Mouse (Mus musculus) T-helper 17 cell (primary cell): ENCODE data around the gene Gper1.

Source experiments
- in situ Hi-C, 2 experiments: fragments of 300-600 bp; cut with MboI, MseI; formaldehyde crosslinking; loops; 1 replicate in 1 of 2; 2 replicates in 1 of 2; pipeline ENCODE4 v1.15.1; 2025; ENCODE audit warnings: high pct_unique_total_duplicates in 2 of 2

Gper1 gene

DNA sequence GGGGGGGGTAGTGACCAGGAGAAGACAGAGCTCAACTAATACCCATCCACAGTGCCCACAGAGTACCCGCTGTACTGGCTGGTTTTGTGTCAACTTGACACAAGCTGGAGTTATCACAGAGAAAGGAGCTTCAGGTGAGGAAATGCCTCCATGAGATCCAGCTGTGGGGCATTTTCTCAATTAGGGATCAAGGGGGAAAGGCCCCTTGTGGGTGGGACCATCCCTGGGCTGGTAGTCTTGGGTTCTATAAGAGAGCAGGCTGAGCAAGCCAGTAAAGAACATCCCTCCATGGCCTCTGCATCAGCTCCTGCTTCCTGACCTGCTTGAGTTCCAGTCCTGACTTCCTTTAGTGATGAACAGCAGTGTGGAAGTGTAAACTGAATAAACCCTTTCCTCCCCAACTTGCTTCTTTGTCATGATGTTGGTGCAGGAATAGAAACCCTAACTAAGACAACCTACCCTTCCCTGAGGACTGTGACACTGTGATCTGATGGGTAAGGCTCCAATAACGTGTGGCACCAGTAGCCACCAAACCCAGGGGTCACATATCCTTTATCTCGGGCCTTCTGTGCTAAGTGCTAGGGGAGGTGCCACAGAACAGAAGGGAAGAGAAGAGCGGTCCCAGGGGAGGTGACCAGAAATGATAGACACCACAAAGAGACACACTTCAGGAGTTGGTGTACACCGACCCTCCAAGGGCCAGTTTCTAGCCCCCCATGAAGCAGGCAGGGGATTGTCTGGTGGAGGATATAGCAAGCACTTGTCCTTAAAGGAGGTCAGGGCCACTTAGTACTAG is 32.4 kb upstream of the Gper1 start:
- in situ Hi-C loops = loop anchor here in 1 of 2 experiments (10.0 kb wide), 1 partner anchor 1434 kb away; no protein-coding TSS in a partner anchor

- in situ Hi-C loops = loop anchor here in 1 of 2 experiments (10.0 kb wide), 1 partner anchor 1433 kb away; no protein-coding TSS in a partner anchor
Observed at GRCm38 (mm10) chr5:139391309-139391990, 31.5 kb upstream of the Gper1 start.

DNA sequence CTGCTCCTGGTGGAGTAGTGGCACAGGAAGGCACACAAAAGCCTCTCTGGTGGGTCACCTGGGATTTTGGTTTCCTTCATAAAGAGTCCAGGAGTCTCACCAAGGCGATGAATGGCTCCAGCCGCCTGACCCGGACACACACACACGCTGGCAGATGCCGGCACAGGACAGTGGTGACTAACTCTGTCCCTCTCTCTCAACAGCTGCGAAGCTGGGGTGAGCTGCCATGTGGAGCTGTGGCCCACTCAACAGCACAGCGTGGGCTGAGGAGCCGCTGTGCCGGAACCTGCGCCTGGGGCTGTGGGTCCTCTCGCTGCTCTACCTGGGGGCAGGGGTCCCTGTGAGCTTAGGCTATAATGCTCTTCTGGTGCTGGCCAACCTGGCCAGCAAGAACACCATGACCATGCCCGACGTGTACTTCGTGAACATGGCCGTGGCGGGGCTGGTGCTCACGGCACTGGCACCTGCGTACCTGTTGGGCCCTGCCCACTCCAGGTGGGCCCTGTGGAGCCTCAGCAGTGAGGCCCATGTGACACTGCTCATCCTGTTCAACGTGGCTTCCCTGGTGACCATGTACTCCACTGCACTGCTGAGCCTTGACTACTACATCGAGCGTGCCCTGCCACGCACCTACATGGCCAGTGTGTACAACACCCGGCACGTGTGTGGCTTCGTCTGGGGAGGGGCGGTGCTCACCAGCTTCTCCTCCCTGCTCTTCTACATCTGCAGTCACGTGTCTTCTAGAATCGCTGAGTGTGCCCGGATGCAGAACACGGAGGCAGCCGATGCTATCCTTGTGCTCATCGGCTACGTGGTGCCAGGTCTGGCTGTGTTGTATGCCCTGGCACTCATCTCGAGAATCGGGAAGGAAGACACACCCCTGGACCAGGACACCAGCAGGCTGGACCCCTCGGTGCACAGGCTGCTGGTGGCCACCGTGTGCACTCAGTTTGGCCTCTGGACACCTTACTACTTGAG is 30.4 kb upstream of the Gper1 start:
- in situ Hi-C loops = loop anchor here in 1 of 2 experiments (10.0 kb wide), 1 partner anchor 1432 kb away; no protein-coding TSS in a partner anchor

DNA sequence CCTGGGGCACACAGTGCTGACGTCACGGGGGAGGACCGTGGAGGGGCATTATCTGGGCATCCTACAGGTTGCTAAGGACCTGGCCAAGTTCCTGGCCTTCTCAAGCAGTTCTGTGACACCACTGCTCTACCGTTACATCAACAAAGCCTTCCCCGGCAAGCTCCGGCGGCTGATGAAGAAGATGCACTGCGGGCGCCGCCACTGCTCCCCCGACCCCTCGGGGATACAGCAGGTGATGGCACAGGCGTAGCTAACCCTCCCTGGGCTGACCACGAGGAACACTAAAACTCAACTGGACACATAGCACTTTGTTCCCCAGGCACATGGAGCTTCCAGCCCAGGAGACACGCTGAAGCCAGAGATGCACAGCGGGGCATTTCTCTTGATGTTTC is 29.8 kb upstream of the Gper1 start:
- in situ Hi-C loops = loop anchor here in 1 of 2 experiments (10.0 kb wide), 1 partner anchor 1432 kb away; no protein-coding TSS in a partner anchor

GRCm38 (mm10) chr5:139394399-139394798 is 28.6 kb upstream of the Gper1 start:
- in situ Hi-C loops = loop anchor here in 1 of 2 experiments (10.0 kb wide), 1 partner anchor 1430 kb away; no protein-coding TSS in a partner anchor

- in situ Hi-C loops = loop anchor here in 1 of 2 experiments (10.0 kb wide), 1 partner anchor 1429 kb away; no protein-coding TSS in a partner anchor
Observed at GRCm38 (mm10) chr5:139395528-139395927, 27.4 kb upstream of the Gper1 start.

GRCm38 (mm10) chr5:139397359-139397916 is 25.5 kb upstream of the Gper1 start:
- in situ Hi-C loops = loop anchor here in 1 of 2 experiments (10.0 kb wide), 1 partner anchor 1427 kb away; no protein-coding TSS in a partner anchor

DNA sequence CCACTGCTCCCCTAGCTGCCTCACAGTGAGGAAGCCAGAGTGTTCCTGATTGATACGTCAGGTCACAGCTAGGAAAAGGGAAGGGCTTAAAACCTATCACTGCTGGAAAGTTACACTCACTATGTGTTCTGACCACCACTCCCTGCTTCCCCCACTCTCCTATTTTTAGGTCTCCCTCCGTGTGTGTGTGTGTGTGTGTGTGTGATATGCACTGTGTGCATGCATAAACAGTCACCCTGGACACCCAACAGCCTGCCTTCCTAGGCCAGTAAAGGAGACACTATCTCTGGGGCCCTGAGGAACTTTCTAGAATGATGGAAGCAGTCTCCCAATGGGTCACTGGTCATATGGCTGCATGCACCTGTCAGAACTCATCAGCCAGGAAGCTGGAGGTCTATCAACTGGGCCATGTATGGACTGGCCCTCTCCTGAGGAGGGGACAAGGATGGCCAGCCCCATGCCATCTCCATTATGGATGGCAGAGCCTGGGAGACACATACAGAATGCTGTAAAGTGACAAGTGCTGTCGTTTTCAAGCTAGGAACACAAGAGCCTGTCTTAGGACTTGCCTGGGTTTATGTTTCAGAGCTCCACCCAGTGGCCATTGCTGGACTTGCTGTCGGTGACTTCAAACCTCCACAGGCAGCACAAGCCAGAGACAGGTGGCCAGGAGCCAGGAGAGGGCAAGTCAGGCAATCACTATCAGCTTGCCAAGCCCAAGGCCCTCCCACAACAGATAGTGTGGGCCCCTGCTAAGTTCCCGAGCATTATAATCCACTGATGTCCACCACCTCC is 24.8 kb upstream of the Gper1 start:
- in situ Hi-C loops = loop anchor here in 1 of 2 experiments (10.0 kb wide), 1 partner anchor 1427 kb away; no protein-coding TSS in a partner anchor

DNA sequence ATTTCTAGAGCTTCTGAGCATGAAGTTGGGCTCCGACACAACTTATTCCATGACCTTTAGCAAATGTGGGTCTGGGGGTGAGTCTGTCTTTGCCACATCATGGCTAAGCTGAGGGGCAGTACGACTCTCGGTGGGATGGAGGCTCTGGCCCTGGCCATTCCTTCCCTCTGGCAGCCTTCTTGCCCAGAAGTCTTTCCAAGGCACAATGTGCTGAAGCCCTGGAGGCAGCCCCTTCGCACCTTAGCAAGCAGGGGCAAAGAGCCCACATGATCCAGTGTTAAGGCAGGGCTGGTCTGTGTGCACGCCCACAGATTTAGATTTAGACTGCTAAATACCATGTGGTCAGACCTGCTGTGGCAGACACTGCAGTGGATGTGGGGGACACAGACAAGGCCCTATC is 24.2 kb upstream of the Gper1 start:
- in situ Hi-C loops = loop anchor here in 1 of 2 experiments (10.0 kb wide), 1 partner anchor 1426 kb away; no protein-coding TSS in a partner anchor

DNA sequence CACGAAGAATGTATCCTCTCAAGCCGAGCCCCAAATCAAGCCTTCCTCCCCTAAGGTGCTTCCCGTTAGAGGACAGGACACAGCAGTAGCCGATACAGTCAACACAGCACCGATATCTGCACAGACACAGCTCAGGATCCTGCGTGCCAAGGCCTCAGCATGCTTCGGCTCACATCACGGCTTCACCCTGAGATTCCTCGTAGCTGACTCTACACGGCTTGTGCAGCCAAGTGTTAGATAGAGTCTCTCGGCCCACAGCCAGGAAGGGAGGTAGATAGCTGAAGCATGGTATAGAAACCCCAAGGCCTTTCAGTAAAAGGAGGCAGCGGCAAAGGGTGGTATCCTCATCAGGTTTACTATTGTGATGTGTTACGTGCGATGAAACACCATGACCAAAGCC is 23.0 kb upstream of the Gper1 start:
- in situ Hi-C loops = loop anchor here in 1 of 2 experiments (10.0 kb wide), 1 partner anchor 1425 kb away; no protein-coding TSS in a partner anchor

DNA sequence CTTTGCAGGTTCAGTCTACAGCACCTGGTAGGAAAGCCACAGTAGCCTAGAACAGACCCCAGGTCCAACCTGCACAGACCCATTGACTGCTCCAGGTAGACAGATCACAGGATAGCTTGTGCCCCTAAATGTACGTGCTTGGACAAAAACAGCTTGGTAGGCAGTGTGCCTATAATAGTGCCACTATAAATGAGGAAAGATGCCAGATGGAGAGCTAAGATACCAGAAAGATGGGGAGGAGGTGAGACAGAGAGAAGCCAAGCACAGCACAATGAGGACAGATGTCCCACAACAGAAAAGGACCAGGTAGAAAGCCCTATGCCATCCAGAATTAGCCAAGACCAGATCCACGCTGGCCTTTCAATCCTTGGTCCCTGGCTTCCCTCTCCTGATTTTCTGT is 20.8 kb upstream of the Gper1 start:
- in situ Hi-C loops = no loop called here

DNA sequence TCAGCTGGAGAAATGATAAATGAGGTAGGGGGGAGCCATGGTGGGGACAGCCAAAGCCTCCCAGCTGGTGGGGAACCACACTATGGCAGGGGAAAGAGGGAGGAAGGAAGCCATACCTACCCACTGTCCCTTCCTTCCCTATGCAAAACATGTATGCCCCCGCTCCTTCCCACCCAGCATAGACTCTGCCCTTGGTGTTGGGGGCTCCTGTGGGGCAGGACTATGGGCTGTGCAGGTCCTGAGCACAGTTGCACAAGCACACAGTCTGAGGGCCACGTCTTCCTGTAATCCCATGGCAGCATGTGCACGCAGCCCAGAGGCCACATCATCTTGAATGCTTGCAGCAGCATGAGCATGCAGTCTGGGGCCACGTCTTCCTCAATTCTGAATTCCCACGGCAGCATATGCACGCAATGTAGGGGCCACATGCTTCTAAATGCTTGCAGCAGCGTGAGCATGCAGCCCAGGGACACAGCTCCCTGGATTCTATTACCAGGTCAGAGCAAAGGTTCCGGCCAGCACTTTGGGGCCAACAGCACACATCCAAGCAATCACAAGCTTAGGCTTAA is 19.2 kb upstream of the Gper1 start:
- in situ Hi-C loops = no loop called here

DNA sequence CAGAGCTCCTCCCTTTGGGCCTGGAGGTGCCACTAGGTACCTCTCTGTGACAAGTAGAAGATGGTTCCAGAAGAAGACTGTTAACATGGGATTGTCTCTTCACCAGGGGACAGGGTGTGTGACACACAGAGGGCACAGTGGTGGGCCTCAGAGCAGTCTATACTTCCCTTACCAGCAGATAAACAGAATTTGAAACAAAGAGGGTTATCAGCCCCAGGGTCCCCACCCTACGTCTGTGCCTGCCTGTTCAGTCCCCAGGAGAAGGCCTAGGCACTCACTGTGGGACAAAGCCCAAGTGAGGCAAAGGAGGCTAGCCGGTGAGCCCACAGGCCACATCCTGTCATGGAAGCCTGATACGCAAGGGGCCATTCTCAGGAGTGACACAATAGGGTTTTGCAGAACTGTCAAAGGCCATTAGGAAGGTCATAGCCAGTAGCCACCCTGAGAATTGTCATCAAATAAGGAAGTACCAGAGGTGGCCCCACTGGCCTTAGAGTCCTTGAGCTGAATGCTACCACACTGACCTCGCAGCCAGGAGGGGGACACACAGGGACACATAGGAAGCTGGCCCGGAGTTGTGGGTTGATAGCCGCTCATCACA is 18.1 kb upstream of the Gper1 start, which contains the start of gene C130050O18Rik:
TSS of gene C130050O18Rik (plus strand) at position 480 of the 601 bp plus-strand sequence.
- in situ Hi-C loops = no loop called here

DNA sequence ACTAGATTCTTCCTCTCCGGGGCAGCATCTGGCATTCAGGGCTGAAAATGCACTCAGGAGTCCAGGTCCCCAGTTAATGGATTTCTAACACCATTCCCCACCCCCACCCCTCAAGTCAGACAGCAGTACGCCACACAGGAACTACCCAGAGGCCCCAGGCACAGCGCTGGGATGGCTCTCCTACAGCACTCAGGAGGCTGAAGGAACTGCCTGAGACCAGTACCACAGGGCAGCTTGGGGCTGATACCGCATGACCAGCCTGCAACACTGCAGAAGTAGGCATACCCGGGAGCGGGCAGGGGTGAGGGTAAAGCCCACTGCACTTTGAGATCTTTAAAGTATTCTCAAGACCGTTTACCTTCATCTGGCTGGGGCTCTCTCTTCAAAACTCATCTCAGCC is 17.5 kb upstream of the Gper1 start:
- in situ Hi-C loops = no loop called here

DNA sequence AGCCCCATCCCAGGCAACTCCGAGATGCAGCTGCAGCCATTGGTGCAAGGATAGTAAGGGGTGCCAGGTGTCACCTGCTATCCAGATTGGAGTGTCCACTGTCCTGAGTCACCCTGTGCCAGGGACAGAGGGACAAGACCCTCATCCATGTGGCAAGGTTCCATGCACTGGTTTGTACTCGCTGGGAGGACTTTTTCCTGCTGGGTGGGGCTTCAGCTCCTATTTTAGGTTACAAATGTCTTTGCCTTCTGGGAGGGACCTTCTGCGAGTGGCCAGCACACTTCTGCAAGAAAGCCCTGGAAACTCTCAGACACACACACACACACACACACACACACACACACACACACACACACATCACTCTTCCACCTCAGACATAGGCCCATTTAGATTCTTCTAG is 17.0 kb upstream of the Gper1 start:
- in situ Hi-C loops = no loop called here

DNA sequence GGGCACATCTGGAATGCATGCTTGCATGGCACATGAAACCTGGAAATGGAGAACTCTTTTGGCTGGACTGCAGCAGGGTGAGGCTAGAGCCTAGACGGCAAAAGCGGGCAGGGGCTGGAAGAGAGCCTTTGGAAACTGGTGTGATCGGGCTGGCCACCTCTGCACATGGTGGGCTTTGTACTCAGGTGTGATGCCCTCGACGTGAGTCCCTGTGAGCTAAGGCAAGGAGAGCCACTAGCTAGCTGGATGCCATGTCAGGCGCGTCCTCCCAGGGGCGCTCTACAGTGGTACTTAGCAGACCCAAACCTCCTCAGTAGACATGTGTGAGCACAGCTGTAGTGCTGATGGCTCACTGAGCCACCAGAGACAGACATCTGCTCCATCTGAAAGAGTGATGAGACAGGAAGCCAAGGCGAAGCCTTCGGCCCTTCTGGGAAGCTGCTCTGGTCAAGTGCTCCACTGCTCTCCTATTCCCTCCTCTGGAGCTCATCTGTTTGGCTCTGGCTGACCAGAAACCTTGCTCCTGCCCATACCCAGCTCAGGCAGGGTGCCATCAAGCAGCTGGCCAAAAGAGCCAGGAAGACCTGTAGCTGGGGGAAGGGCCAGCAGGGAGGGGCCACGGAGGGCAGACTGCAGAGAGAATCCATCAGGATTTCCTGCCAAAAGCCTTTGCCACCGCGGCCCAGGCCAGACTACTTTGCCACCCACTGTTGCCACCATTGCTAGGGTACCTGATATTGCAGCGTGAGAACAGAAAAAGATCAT is 15.6 kb upstream of the Gper1 start:
- in situ Hi-C loops = no loop called here

DNA sequence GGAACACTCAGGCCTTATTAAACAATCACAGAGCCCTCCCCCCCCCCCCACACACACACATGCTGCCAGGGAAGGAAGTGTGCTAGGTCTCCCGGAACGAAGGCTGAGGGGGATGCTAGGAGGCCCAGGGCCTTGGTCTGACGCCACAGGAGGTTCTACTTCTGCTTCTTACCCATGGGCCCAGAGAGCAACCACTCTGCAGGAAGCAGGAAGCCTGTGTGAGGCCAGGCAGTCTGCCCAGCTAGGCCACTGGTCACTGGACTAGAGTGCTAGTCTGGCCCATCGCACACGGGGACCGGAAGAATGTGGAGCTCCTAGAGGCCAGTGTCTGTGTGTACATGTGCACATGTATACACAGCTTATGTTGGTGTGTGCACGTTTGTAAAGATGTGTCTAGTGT is 14.4 kb upstream of the Gper1 start:
- in situ Hi-C loops = no loop called here

- in situ Hi-C loops = no loop called here
Observed at GRCm38 (mm10) chr5:139409412-139409811, 13.5 kb upstream of the Gper1 start.
